Mouse (Mus musculus): ENCODE results near the gene Fgfr2.

- TF ChIP-seq MAX (IDR thresholded peaks at IDR 0.05) (no peak), CTCF (IDR thresholded peaks at IDR 0.05; ENCODE audit: control insufficient read depth, insufficient read depth, insufficient read length) (peak; percentile 78)
Observed at GRCm38 (mm10) chr7:132213460-132213859, 909.7 kb downstream of the Fgfr2 start.
